Mouse (Mus musculus): Measurements from ENCODE around the gene Myo16. TPM values are rescaled to one million over a fixed set of nuclear protein-coding genes. Genes with fewer than 3 reads are reported as not detected.

The Myo16 gene
- polyA plus RNA-seq, 1 experiment from 2014 or later = 0.35 TPM

GRCm38 (mm10) chr8:10155075-10155474, 1.4 kb downstream of the Myo16 start:
- H3K36me3 ChIP-seq = no peaks in the 10 kb centered on the region
- no peak overlapping the region for H3K4me3 ChIP-seq
- no peaks in the 10 kb centered on the region for H3K9me3 ChIP-seq (replicated peaks)
- no peak overlapping the region for H3K4me2 ChIP-seq
- H3K27ac ChIP-seq = no peak overlapping the region
- 0 out of 2 replicates have a peak, but pooled peaks cover 2% of the 10 kb centered on the region for H3K4me1 ChIP-seq (replicated peaks)
- peaks cover 35% of the 10 kb centered on the region for H3K27me3 ChIP-seq
- no peak overlapping the region for H3K9ac ChIP-seq
- no peak for ATAC-seq (replicated peaks; ENCODE audit: insufficient number of reproducible peaks, insufficient read depth, low FRiP score, low read depth)
- 96% methylated on average over 16 of the region's 16 CpGs for WGBS

GRCm38 (mm10) chr8:10161106-10161505, 7.4 kb downstream of the Myo16 start:
- H3K27ac ChIP-seq = no peak overlapping the region
- H3K9ac ChIP-seq = no peak overlapping the region
- H3K36me3 ChIP-seq = no peaks in the 10 kb centered on the region
- no peak overlapping the region for H3K4me2 ChIP-seq
- H3K4me1 ChIP-seq (replicated peaks) = no peaks in the 10 kb centered on the region
- no peak overlapping the region for H3K4me3 ChIP-seq
- ATAC-seq (replicated peaks; ENCODE audit: insufficient number of reproducible peaks, insufficient read depth, low FRiP score, low read depth) = no peak
- H3K27me3 ChIP-seq = 0 out of 2 replicates have a peak, but pooled peaks cover under 1% of the 10 kb centered on the region
- 86% methylated on average over 3 of the region's 3 CpGs for WGBS
- H3K9me3 ChIP-seq (replicated peaks) = no peaks in the 10 kb centered on the region

GRCm38 (mm10) chr8:10164959-10165358, 11.2 kb downstream of the Myo16 start:
- Histone ChIP-seq H3K27me3 (no peaks in the 10 kb centered on the region), H3K9ac (no peak overlapping the region), H3K4me3 (no peak overlapping the region), H3K4me2 (no peak overlapping the region), H3K4me1 (replicated peaks) (no peaks in the 10 kb centered on the region), H3K36me3 (no peaks in the 10 kb centered on the region), H3K9me3 (replicated peaks) (no peaks in the 10 kb centered on the region), H3K27ac (no peak overlapping the region)
- ATAC-seq (replicated peaks; ENCODE audit: insufficient number of reproducible peaks, insufficient read depth, low FRiP score, low read depth) = no peak
- WGBS = 62% methylated on average over 2 of the region's 2 CpGs

GRCm38 (mm10) chr8:10168326-10168725, 14.6 kb downstream of the Myo16 start:
- Histone ChIP-seq H3K27me3 (no peaks in the 10 kb centered on the region), H3K4me3 (no peak overlapping the region), H3K4me2 (no peak overlapping the region), H3K4me1 (replicated peaks) (no peaks in the 10 kb centered on the region), H3K9ac (no peak overlapping the region), H3K27ac (no peak overlapping the region), H3K36me3 (no peaks in the 10 kb centered on the region), H3K9me3 (replicated peaks) (no peaks in the 10 kb centered on the region)
- ATAC-seq (replicated peaks; ENCODE audit: insufficient number of reproducible peaks, insufficient read depth, low FRiP score, low read depth) = no peak
- 72% methylated on average over 4 of the region's 4 CpGs for WGBS

- ATAC-seq (replicated peaks; ENCODE audit: insufficient number of reproducible peaks, insufficient read depth, low FRiP score, low read depth) = no peak
- H3K9ac ChIP-seq = no peak overlapping the region
- H3K36me3 ChIP-seq = no peaks in the 10 kb centered on the region
- no peak overlapping the region for H3K4me3 ChIP-seq
- H3K4me2 ChIP-seq = no peak overlapping the region
- H3K27me3 ChIP-seq = no peaks in the 10 kb centered on the region
- H3K4me1 ChIP-seq (replicated peaks) = no peaks in the 10 kb centered on the region
- H3K9me3 ChIP-seq (replicated peaks) = no peaks in the 10 kb centered on the region
- no peak overlapping the region for H3K27ac ChIP-seq
- WGBS = 68% methylated on average over 3 of the region's 3 CpGs
Observed at GRCm38 (mm10) chr8:10169894-10170293, 16.2 kb downstream of the Myo16 start.

- no peak overlapping the region for H3K4me2 ChIP-seq
- no peaks in the 10 kb centered on the region for H3K27me3 ChIP-seq
- no peak for ATAC-seq (replicated peaks; ENCODE audit: insufficient number of reproducible peaks, insufficient read depth, low FRiP score, low read depth)
- no peaks in the 10 kb centered on the region for H3K9me3 ChIP-seq (replicated peaks)
- no peaks in the 10 kb centered on the region for H3K4me1 ChIP-seq (replicated peaks)
- no peaks in the 10 kb centered on the region for H3K36me3 ChIP-seq
- WGBS = 75% methylated on average over 2 of the region's 2 CpGs
- H3K27ac ChIP-seq = no peak overlapping the region
- H3K9ac ChIP-seq = no peak overlapping the region
- H3K4me3 ChIP-seq = no peak overlapping the region
Observed at GRCm38 (mm10) chr8:10171321-10171720, 17.6 kb downstream of the Myo16 start.

- no peaks in the 10 kb centered on the region for H3K27me3 ChIP-seq
- H3K27ac ChIP-seq = no peak overlapping the region
- H3K4me3 ChIP-seq = no peak overlapping the region
- H3K9ac ChIP-seq = no peak overlapping the region
- H3K36me3 ChIP-seq = no peaks in the 10 kb centered on the region
- H3K9me3 ChIP-seq (replicated peaks) = no peaks in the 10 kb centered on the region
- no peak for ATAC-seq (replicated peaks; ENCODE audit: insufficient number of reproducible peaks, insufficient read depth, low FRiP score, low read depth)
- no peak overlapping the region for H3K4me2 ChIP-seq
- 81% methylated on average over 3 of the region's 3 CpGs for WGBS
- H3K4me1 ChIP-seq (replicated peaks) = no peaks in the 10 kb centered on the region
Observed at GRCm38 (mm10) chr8:10172278-10172677, 18.6 kb downstream of the Myo16 start.

- Histone ChIP-seq H3K4me2 (no peak overlapping the region), H3K27me3 (no peaks in the 10 kb centered on the region), H3K4me3 (no peak overlapping the region), H3K36me3 (no peaks in the 10 kb centered on the region), H3K9me3 (replicated peaks) (no peaks in the 10 kb centered on the region), H3K27ac (no peak overlapping the region), H3K9ac (no peak overlapping the region), H3K4me1 (replicated peaks) (no peaks in the 10 kb centered on the region)
- WGBS = 68% methylated on average over 9 of the region's 9 CpGs
- no peak for ATAC-seq (replicated peaks; ENCODE audit: insufficient number of reproducible peaks, insufficient read depth, low FRiP score, low read depth)
Observed at GRCm38 (mm10) chr8:10173033-10173747, 19.5 kb downstream of the Myo16 start.

GRCm38 (mm10) chr8:10174201-10174840, 20.6 kb downstream of the Myo16 start:
- H3K4me2 ChIP-seq = no peak overlapping the region
- no peaks in the 10 kb centered on the region for H3K27me3 ChIP-seq
- WGBS = 46% methylated on average over 5 of the region's 5 CpGs
- no peak for ATAC-seq (replicated peaks; ENCODE audit: insufficient number of reproducible peaks, insufficient read depth, low FRiP score, low read depth)
- H3K36me3 ChIP-seq = no peaks in the 10 kb centered on the region
- H3K4me3 ChIP-seq = no peak overlapping the region
- H3K4me1 ChIP-seq (replicated peaks) = no peaks in the 10 kb centered on the region
- H3K27ac ChIP-seq = no peak overlapping the region
- no peaks in the 10 kb centered on the region for H3K9me3 ChIP-seq (replicated peaks)
- H3K9ac ChIP-seq = no peak overlapping the region

GRCm38 (mm10) chr8:10174841-10175680, 21.4 kb downstream of the Myo16 start:
- Histone ChIP-seq H3K4me2 (no peak overlapping the region), H3K36me3 (no peaks in the 10 kb centered on the region), H3K9ac (no peak overlapping the region), H3K4me3 (no peak overlapping the region), H3K4me1 (replicated peaks) (no peaks in the 10 kb centered on the region), H3K27ac (no peak overlapping the region), H3K9me3 (replicated peaks) (no peaks in the 10 kb centered on the region), H3K27me3 (no peaks in the 10 kb centered on the region)
- WGBS = 75% methylated on average over 7 of the region's 7 CpGs
- no peak for ATAC-seq (replicated peaks; ENCODE audit: insufficient number of reproducible peaks, insufficient read depth, low FRiP score, low read depth)

- no peak overlapping the region for H3K4me2 ChIP-seq
- no peaks in the 10 kb centered on the region for H3K27me3 ChIP-seq
- no peak for ATAC-seq (replicated peaks; ENCODE audit: insufficient number of reproducible peaks, insufficient read depth, low FRiP score, low read depth)
- no peak overlapping the region for H3K27ac ChIP-seq
- WGBS = 84% methylated on average over 4 of the region's 4 CpGs
- no peaks in the 10 kb centered on the region for H3K36me3 ChIP-seq
- H3K4me3 ChIP-seq = no peak overlapping the region
- H3K9ac ChIP-seq = no peak overlapping the region
- no peaks in the 10 kb centered on the region for H3K9me3 ChIP-seq (replicated peaks)
- H3K4me1 ChIP-seq (replicated peaks) = no peaks in the 10 kb centered on the region
Observed at GRCm38 (mm10) chr8:10175976-10176375, 22.3 kb downstream of the Myo16 start.

Data from heart, embryonic 15.5 days (tissue).